Mouse (Mus musculus): ENCODE data around the gene Fbxo21. TPM values are rescaled to one million over a fixed set of nuclear protein-coding genes. Genes with fewer than 3 reads are reported as not detected.

The Fbxo21 gene
- polyA plus RNA-seq, 1 experiment from 2014 or later: 163 TPM

Other genes with a start within 250 kb of the Fbxo21 start
- gene Nos1, start 195.7 kb upstream of the Fbxo21 start, polyA plus RNA-seq (2014; fragmentation: Nextera tagmentation; extraction: Ambion mirVana): 1.9 and 2.5 TPM in 2 replicates
- gene Tesc, start 51.0 kb downstream of the Fbxo21 start, polyA plus RNA-seq (2014; fragmentation: Nextera tagmentation; extraction: Ambion mirVana): 4.4 and 4.9 TPM in 2 replicates
- gene Fbxw8, start 178.7 kb downstream of the Fbxo21 start, polyA plus RNA-seq (2014; fragmentation: Nextera tagmentation; extraction: Ambion mirVana): 21.4 and 21.6 TPM in 2 replicates
- gene Hrk, start 187.9 kb downstream of the Fbxo21 start, polyA plus RNA-seq (2014; fragmentation: Nextera tagmentation; extraction: Ambion mirVana): 1.4 and 2.9 TPM in 2 replicates